Mouse (Mus musculus) 416B (cell line): ENCODE measurements at regions not wholly inside any gene's neighbourhood (a gene's known extent, or its start where the extent isn't known, plus 50 kb on each side); places are given as distances from the start of the nearest gene placed in this dataset.
A peak's percentile ranks its signal among the peaks of the same experiment; 100 is the strongest.

ENCODE experiments used
- DNase-seq: peaks from one replicate; pipeline ENCODE4 v3.0.0; 2011; ENCODE audit warnings: low read depth

GRCm38 (mm10) chr16:9354331-9355030 lies 524.6 kb downstream of the 1810013L24Rik start:
- DNase-seq = no peak

- no peak for DNase-seq
Observed at GRCm38 (mm10) chr16:9358651-9359050, 528.8 kb downstream of the 1810013L24Rik start.

GRCm38 (mm10) chr16:9359399-9360135 lies 529.7 kb downstream of the 1810013L24Rik start:
- DNase-seq = no peak

- DNase-seq = no peak
Observed at GRCm38 (mm10) chr16:9360741-9361255, 530.9 kb downstream of the 1810013L24Rik start.

- no peak for DNase-seq
Observed at GRCm38 (mm10) chr16:9362116-9362515, 532.2 kb downstream of the 1810013L24Rik start.

GRCm38 (mm10) chr16:9364105-9364504 lies 534.2 kb downstream of the 1810013L24Rik start:
- peak; percentile 1 for DNase-seq

GRCm38 (mm10) chr16:9390986-9391385 lies 561.1 kb downstream of the 1810013L24Rik start:
- no peak for DNase-seq

- DNase-seq = no peak
Observed at GRCm38 (mm10) chr16:9404736-9405135, 574.8 kb downstream of the 1810013L24Rik start.

GRCm38 (mm10) chr16:9408196-9408595 lies 578.3 kb downstream of the 1810013L24Rik start:
- no peak for DNase-seq

GRCm38 (mm10) chr16:9430509-9430908 lies 564.9 kb downstream of the Grin2a start:
- no peak for DNase-seq

GRCm38 (mm10) chr16:9439300-9439856 lies 556.0 kb downstream of the Grin2a start:
- DNase-seq = no peak

- no peak for DNase-seq
Observed at GRCm38 (mm10) chr16:9439891-9440290, 555.5 kb downstream of the Grin2a start.

GRCm38 (mm10) chr16:9452058-9452457 lies 543.3 kb downstream of the Grin2a start:
- no peak for DNase-seq

GRCm38 (mm10) chr16:9457574-9457973 lies 537.8 kb downstream of the Grin2a start:
- DNase-seq = no peak

GRCm38 (mm10) chr16:9462497-9462896 lies 532.9 kb downstream of the Grin2a start:
- DNase-seq = no peak

- peak; percentile 14 for DNase-seq
Observed at GRCm38 (mm10) chr16:9469394-9469793, 526.0 kb downstream of the Grin2a start.

- DNase-seq = no peak
Observed at GRCm38 (mm10) chr16:9485291-9485690, 510.1 kb downstream of the Grin2a start.

- DNase-seq = no peak
Observed at GRCm38 (mm10) chr16:9498301-9498700, 497.1 kb downstream of the Grin2a start.

- DNase-seq = no peak
Observed at GRCm38 (mm10) chr16:9501713-9502112, 493.6 kb downstream of the Grin2a start.

GRCm38 (mm10) chr16:9509666-9510065 lies 485.7 kb downstream of the Grin2a start:
- DNase-seq = no peak

GRCm38 (mm10) chr16:9514538-9514937 lies 480.8 kb downstream of the Grin2a start:
- DNase-seq = no peak
